Mouse (Mus musculus) neural tube, embryonic 11.5 days (tissue): ENCODE results near the gene Pten. TPM values are rescaled to one million over a fixed set of nuclear protein-coding genes. Genes with fewer than 3 reads are reported as not detected.

Experiments
- ATAC-seq: fragments of 200-750 bp; cut with Nextera tagmentation; 2 replicates; pipeline ENCODE4 v1.8.0; 2017; ENCODE audit warnings: moderate number of reproducible peaks, mild to moderate bottlenecking, moderate TSS enrichment, moderate library complexity; ENCODE audit not compliant: insufficient read depth, low FRiP score, low TSS enrichment
- DNase-seq: peaks from one replicate; pipeline ENCODE4 v3.0.0-alpha.2; 2015; ENCODE audit warnings: low spot score
- H3K27ac ChIP-seq: fragments of 300-500 bp; sonication (generic); 2 replicates; pipeline ENCODE4 v1.5.1; 2014; ENCODE audit warnings: low read depth, mild to moderate bottlenecking, low read length
- H3K27me3 ChIP-seq: fragments of 300-500 bp; sonication (generic); 2 replicates; pipeline ENCODE4 v1.6.1; 2014; ENCODE audit warnings: mild to moderate bottlenecking, low read length, mixed read lengths; ENCODE audit not compliant: control insufficient read depth, insufficient read depth
- H3K36me3 ChIP-seq: fragments of 300-500 bp; sonication (generic); 2 replicates; pipeline ENCODE4 v1.6.1; 2014; ENCODE audit warnings: mild to moderate bottlenecking, low read length, moderate library complexity, mixed read lengths; ENCODE audit not compliant: control insufficient read depth, insufficient read depth
- H3K4me1 ChIP-seq: fragments of 300-500 bp; sonication (generic); 2 replicates; pipeline ENCODE4 v1.6.1; 2014; ENCODE audit warnings: low read length, mixed read lengths; ENCODE audit not compliant: control insufficient read depth, insufficient read depth
- H3K4me2 ChIP-seq: fragments of 300-500 bp; sonication (generic); 2 replicates; pipeline ENCODE4 v1.6.1; 2014; ENCODE audit warnings: low read depth, mild to moderate bottlenecking, moderate library complexity
- H3K4me3 ChIP-seq: fragments of 300-500 bp; sonication (generic); 2 replicates; pipeline ENCODE4 v1.5.1; 2014; ENCODE audit warnings: low read depth, low read length
- H3K9ac ChIP-seq: fragments of 300-500 bp; sonication (generic); 2 replicates; pipeline ENCODE4 v1.6.1; 2014; ENCODE audit warnings: mild to moderate bottlenecking, low read length
- H3K9me3 ChIP-seq: fragments of 300-500 bp; sonication (generic); 2 replicates; pipeline ENCODE4 v1.6.1; 2016; ENCODE audit warnings: low read length; ENCODE audit not compliant: control insufficient read depth
- WGBS: fragments of 180-500 bp; shearing (Covaris S2); extraction: QIAGEN DNeasy Blood & Tissue Kit; methylation state at CpG from one replicate; pipeline ENCODE4 v1.1.7; 2014; 5-methylcytosine and 5-hydroxymethylcytosine counted together
- polyA plus RNA-seq: library from polyadenylated mRNA; unstranded; fragments of >200 nt; fragmentation: Nextera tagmentation; extraction: Ambion mirVana; gene quantifications from 2 replicates; pipeline ENCODE4 v1.2.1, GENCODE M21; 2014

Gene Pten
- polyA plus RNA-seq, result 8.2 and 8.3 TPM in 2 replicates

- H3K27me3 ChIP-seq, result no peaks in the 10 kb centered on the region
- H3K4me1 ChIP-seq, result peaks cover 8% of the 10 kb centered on the region; the same call in 1 of the 2 replicates
- under 1% methylated on average over 58 of the region's 77 CpGs for WGBS
- DNase-seq (peak; percentile 96), ATAC-seq (peak; percentile 90)
- peak within 1 kb of the TSS; percentile 97 for H3K4me3 ChIP-seq
- H3K27ac ChIP-seq, result peak within 1 kb of the TSS; percentile 97
- peak within 1 kb of the TSS; percentile 96 for H3K4me2 ChIP-seq
- H3K9ac ChIP-seq, result peak within 1 kb of the TSS; percentile 90
- no peaks in the 10 kb centered on the region for H3K36me3 ChIP-seq
- H3K9me3 ChIP-seq, result no peaks in the 10 kb centered on the region
Observed at GRCm38 (mm10) chr19:32756900-32757725, at the start of gene Pten. Gene Pten (plus strand): TSS chr19:32757497.

GRCm38 (mm10) chr19:32708996-32709395 lies 48.3 kb upstream of the Pten start:
- Histone ChIP-seq H3K9me3 (no peaks in the 10 kb centered on the region), H3K36me3 (peaks cover 4% of the 10 kb centered on the region; the same call in 1 of the 2 replicates), H3K4me3 (no peak overlapping the region), H3K27ac (no peak overlapping the region), H3K4me2 (no peak overlapping the region), H3K4me1 (peaks cover 4% of the 10 kb centered on the region; the same call in 1 of the 2 replicates), H3K27me3 (no peaks in the 10 kb centered on the region), H3K9ac (no peak overlapping the region)
- DNase-seq (no peak), ATAC-seq (no peak)
- WGBS, result 95% methylated on average over 5 of the region's 5 CpGs

DNA sequence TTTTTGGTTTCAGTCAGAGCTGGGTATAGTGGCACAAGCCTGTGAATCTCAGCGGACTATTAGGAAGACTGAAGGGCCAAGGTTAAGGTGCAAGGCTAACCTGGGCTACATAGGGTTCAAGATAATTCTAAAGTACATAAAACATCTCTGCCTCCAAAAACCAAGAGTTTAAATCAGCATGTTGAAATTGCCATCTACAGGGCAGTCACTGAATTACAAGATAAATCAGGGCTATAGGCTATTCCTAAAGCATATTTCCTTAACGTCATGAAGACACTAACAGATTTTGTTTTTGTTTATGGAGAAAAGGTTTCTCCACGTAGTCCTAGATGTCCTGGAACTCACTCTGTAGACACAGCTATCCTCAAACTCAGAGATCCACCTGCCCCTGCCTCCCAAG lies 47.0 kb upstream of the Pten start:
- Histone ChIP-seq H3K4me2 (no peak overlapping the region), H3K36me3 (peaks cover 2% of the 10 kb centered on the region; the same call in 1 of the 2 replicates)
- no peak for ATAC-seq

GRCm38 (mm10) chr19:32711761-32712541 lies 45.3 kb upstream of the Pten start:
- H3K4me3 ChIP-seq, result peak overlapping the region; percentile 89
- peak overlapping the region; percentile 87 for H3K27ac ChIP-seq
- WGBS, result 0% methylated on average over 63 of the region's 63 CpGs
- H3K4me2 ChIP-seq, result peak overlapping the region; percentile 82
- H3K4me1 ChIP-seq, result peaks cover 4% of the 10 kb centered on the region; the same call in 1 of the 2 replicates
- ATAC-seq (peak; percentile 94), DNase-seq (peak; percentile 94)
- H3K27me3 ChIP-seq, result no peaks in the 10 kb centered on the region
- H3K36me3 ChIP-seq, result no peaks in the 10 kb centered on the region
- H3K9ac ChIP-seq, result peak overlapping the region; percentile 91
- H3K9me3 ChIP-seq, result no peaks in the 10 kb centered on the region

More for the DNA sequence above, 47.0 kb upstream of the Pten start:
- Histone ChIP-seq H3K27ac (no peak overlapping the region), H3K4me1 (peaks cover 4% of the 10 kb centered on the region; the same call in 1 of the 2 replicates), H3K27me3 (no peaks in the 10 kb centered on the region), H3K9me3 (no peaks in the 10 kb centered on the region), H3K9ac (no peak overlapping the region), H3K4me3 (no peak overlapping the region)
- DNase-seq, result no peak
- 80% methylated on average over 3 of the region's 3 CpGs for WGBS

- WGBS, result under 1% methylated on average over 11 of the region's 11 CpGs
- Histone ChIP-seq H3K27me3 (no peaks in the 10 kb centered on the region), H3K27ac (peak overlapping the region; percentile 87), H3K4me1 (peaks cover 4% of the 10 kb centered on the region; the same call in 1 of the 2 replicates), H3K4me3 (peak overlapping the region; percentile 89), H3K4me2 (peak overlapping the region; percentile 82), H3K9ac (peak overlapping the region; percentile 91), H3K36me3 (no peaks in the 10 kb centered on the region), H3K9me3 (no peaks in the 10 kb centered on the region)
- DNase-seq, result peak; percentile 81
- peak; percentile 85 for ATAC-seq
Observed at GRCm38 (mm10) chr19:32712588-32713042, 44.7 kb upstream of the Pten start.

- peaks cover 4% of the 10 kb centered on the region; the same call in 1 of the 2 replicates for H3K4me1 ChIP-seq
- H3K9ac ChIP-seq, result no peak overlapping the region
- no peak overlapping the region for H3K4me2 ChIP-seq
- H3K4me3 ChIP-seq, result no peak overlapping the region
- no peak overlapping the region for H3K27ac ChIP-seq
- no peaks in the 10 kb centered on the region for H3K27me3 ChIP-seq
- H3K9me3 ChIP-seq, result no peaks in the 10 kb centered on the region
- DNase-seq (no peak), ATAC-seq (no peak)
- WGBS, result 89% methylated on average over 3 of the region's 3 CpGs
- H3K36me3 ChIP-seq, result no peaks in the 10 kb centered on the region
Observed at GRCm38 (mm10) chr19:32713471-32713870, 43.8 kb upstream of the Pten start.

GRCm38 (mm10) chr19:32715201-32715600 lies 42.1 kb upstream of the Pten start:
- no peak for ATAC-seq
- H3K4me1 ChIP-seq, result peaks cover 4% of the 10 kb centered on the region; the same call in 1 of the 2 replicates
- H3K27me3 ChIP-seq, result no peaks in the 10 kb centered on the region
- no peaks in the 10 kb centered on the region for H3K36me3 ChIP-seq
- H3K4me3 ChIP-seq, result no peak overlapping the region
- no peak overlapping the region for H3K27ac ChIP-seq
- H3K9me3 ChIP-seq, result no peaks in the 10 kb centered on the region
- no peak overlapping the region for H3K4me2 ChIP-seq
- no peak overlapping the region for H3K9ac ChIP-seq
- DNase-seq, result peak; percentile 79
- 14% methylated on average over 3 of the region's 3 CpGs for WGBS

- H3K4me1 ChIP-seq, result peaks cover 4% of the 10 kb centered on the region; the same call in 1 of the 2 replicates
- ATAC-seq, result no peak
- DNase-seq, result no peak
- H3K4me3 ChIP-seq, result no peak overlapping the region
- H3K36me3 ChIP-seq, result no peaks in the 10 kb centered on the region
- no peak overlapping the region for H3K4me2 ChIP-seq
- no peaks in the 10 kb centered on the region for H3K9me3 ChIP-seq
- H3K27ac ChIP-seq, result no peak overlapping the region
- H3K27me3 ChIP-seq, result no peaks in the 10 kb centered on the region
- H3K9ac ChIP-seq, result no peak overlapping the region
Observed at GRCm38 (mm10) chr19:32715681-32716080, 41.6 kb upstream of the Pten start.
